In the genomic region with DNA sequence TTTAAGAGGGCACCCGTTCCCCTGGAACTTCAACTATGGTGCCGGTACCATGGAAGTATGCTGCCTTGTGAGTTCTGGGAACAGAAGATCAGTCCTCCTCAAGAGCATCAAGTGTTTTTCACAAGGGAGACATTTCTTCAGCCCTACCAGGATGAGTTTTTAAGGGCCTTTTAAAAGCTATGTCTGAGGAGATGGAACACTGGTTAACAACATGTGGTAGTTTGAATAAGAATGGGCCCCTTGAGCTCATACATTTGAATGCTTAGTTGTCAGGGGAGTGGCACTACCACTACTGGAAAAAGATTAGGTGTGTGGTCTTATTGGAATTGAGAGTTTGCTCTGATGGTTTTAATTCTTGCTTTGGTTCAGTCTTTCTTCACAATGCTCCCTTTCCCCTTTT, we compare ENCODE assay signal across 27 mouse cellular contexts.
"Had no signal": no experiment of that assay in that cellular context is flagged by ENCODE, and none has a peak within 500 bp of the region (broad histone marks: within the 10 kb centered on the region; RNA-seq: fewer than 3 reads in every experiment).

No protein-coding gene starts in this region.

- H3K4me3 ChIP-seq: gastrocnemius, adult 2 months; heart, embryonic 10.5 days; heart, embryonic 12.5 days; hindbrain, embryonic 10.5 days; hindbrain, embryonic 12.5 days; kidney, embryonic 15.5 days; limb, embryonic 13.5 days; limb, embryonic 15.5 days; liver, embryonic 12.5 days had no signal

- H3K36me3 ChIP-seq: heart, embryonic 10.5 days; heart, embryonic 12.5 days; hindbrain, embryonic 10.5 days; hindbrain, embryonic 12.5 days; kidney, embryonic 15.5 days; limb, embryonic 13.5 days; limb, embryonic 15.5 days; liver, embryonic 12.5 days had no signal

- H3K27ac ChIP-seq: gastrocnemius, adult 2 months; heart, embryonic 10.5 days; hindbrain, embryonic 10.5 days; hindbrain, embryonic 12.5 days; hindbrain, embryonic 14.5 days; kidney, embryonic 15.5 days; kidney, postnatal 0 days; limb, embryonic 13.5 days; limb, embryonic 15.5 days; liver, embryonic 12.5 days; liver, embryonic 14.5 days had no signal

- H3K9ac ChIP-seq: heart, embryonic 12.5 days; hindbrain, embryonic 12.5 days; hindbrain, embryonic 14.5 days; kidney, embryonic 15.5 days; limb, embryonic 13.5 days; limb, embryonic 15.5 days; liver, embryonic 12.5 days; liver, embryonic 14.5 days had no signal

- H3K9me3 ChIP-seq: heart, embryonic 10.5 days; heart, embryonic 12.5 days; hindbrain, embryonic 10.5 days; hindbrain, embryonic 12.5 days; kidney, embryonic 15.5 days; limb, embryonic 13.5 days; limb, embryonic 15.5 days; liver, embryonic 12.5 days had no signal

- H3K4me1 ChIP-seq: heart, embryonic 10.5 days; hindbrain, embryonic 10.5 days; hindbrain, embryonic 12.5 days; kidney, embryonic 15.5 days; limb, embryonic 13.5 days; limb, embryonic 15.5 days; liver, embryonic 12.5 days had no signal

- DNase-seq: gastrocnemius, adult 2 months; gastrocnemius, postnatal 10 days; gastrocnemius, postnatal 25 days; heart, adult 18-20 months; heart, postnatal 10 days; heart, postnatal 4 days; kidney, adult 11 months; kidney, adult 2 months; kidney, adult 9 months; kidney, postnatal 14 days; kidney, postnatal 36 days; layer of hippocampus, adult 9-11 months; layer of hippocampus, postnatal 36 days; left cerebral cortex, postnatal 4 days had no signal

- ATAC-seq: hindbrain, embryonic 16.5 days; intestine, embryonic 16.5 days; liver, embryonic 12.5 days had no signal

- H3K27me3 ChIP-seq: heart, embryonic 12.5 days; hindbrain, embryonic 12.5 days; kidney, embryonic 15.5 days; limb, embryonic 13.5 days; limb, embryonic 15.5 days; liver, embryonic 12.5 days had no signal

- H3K4me2 ChIP-seq: heart, embryonic 12.5 days; hindbrain, embryonic 12.5 days; hindbrain, embryonic 14.5 days; kidney, embryonic 15.5 days; limb, embryonic 13.5 days; limb, embryonic 15.5 days; liver, embryonic 12.5 days had no signal
